In genomic region chr7:45568601-45569473, GRCm38 (mm10) we compare ENCODE assay signal across 8 mouse cellular contexts. TPM values are rescaled to one million over a fixed set of nuclear protein-coding genes. Genes with fewer than 3 reads are reported as not detected.
DNase-seq lines count a peak whose midpoint lies in the region; ATAC-seq and TF ChIP-seq lines count a peak whose summit lies in the region.

No protein-coding gene starts in this region.

- TF ChIP-seq EP300 in MEL (IDR thresholded peaks at IDR 0.05; ENCODE audit: low read depth in 1 of 2, low read length in 2 of 2), result peak; percentile 70 to 80; a peak in 3 of 4 replicates

- H3K9ac ChIP-seq in heart, embryonic 13.5 days, result peak overlapping the region; percentile 61
- peak overlapping the region; percentile 39 for H3K9ac ChIP-seq in MEL (ENCODE audit: control insufficient read depth, low read depth, low read length, poor library complexity, severe bottlenecking)

- no peak for TF ChIP-seq RAD21 in MEL (IDR thresholded peaks at IDR 0.05; ENCODE audit: low read depth, low read length)

- no peaks in the 10 kb centered on the region for H3K9me3 ChIP-seq in heart, embryonic 13.5 days
- no peaks in the 10 kb centered on the region for H3K9me3 ChIP-seq in MEL (replicated peaks; ENCODE audit: insufficient read depth, low read length)
- H3K9me3 ChIP-seq in hindbrain, embryonic 10.5 days, result no peaks in the 10 kb centered on the region

- no peak for TF ChIP-seq CTCF in MEL (IDR thresholded peaks at IDR 0.05 in 2 of 3, conservative IDR thresholded peaks at IDR 0.05 in 1 of 3; ENCODE audit: control insufficient read depth in 1 of 3, insufficient read depth in 1 of 3, low read depth in 2 of 3, low read length in 3 of 3, poor library complexity in 1 of 3, severe bottlenecking in 1 of 3)

- intact Hi-C loops in left cerebral cortex, postnatal 14 days (cut with DNase I), result no loop called here

- H3K4me1 ChIP-seq in heart, embryonic 13.5 days, result peaks cover 42% of the 10 kb centered on the region
- H3K4me1 ChIP-seq in MEL (ENCODE audit: control insufficient read depth in 1 of 2, insufficient read depth in 2 of 2, low read length in 2 of 2), result peaks cover 8 to 24% of the 10 kb centered on the region in 2 experiments
- H3K4me1 ChIP-seq in hindbrain, embryonic 10.5 days (replicated peaks), result peaks cover 42% of the 10 kb centered on the region

- 0 out of 2 replicates have a peak, but pooled peaks cover 2% of the 10 kb centered on the region for H3K36me3 ChIP-seq in heart, embryonic 13.5 days
- peaks cover 0 to 14% of the 10 kb centered on the region in 2 experiments; a peak in 2 of 4 replicates for H3K36me3 ChIP-seq in MEL (ENCODE audit: control insufficient read depth in 1 of 2, insufficient read depth in 2 of 2, low read length in 2 of 2)
- no peaks in the 10 kb centered on the region for H3K36me3 ChIP-seq in hindbrain, embryonic 10.5 days

- peak overlapping the region; percentile 89 for H3K27ac ChIP-seq in heart, embryonic 13.5 days (replicated peaks)
- H3K27ac ChIP-seq in MEL (ENCODE audit: control insufficient read depth, low read depth, low read length), result peak overlapping the region; percentile 90
- H3K27ac ChIP-seq in hindbrain, embryonic 10.5 days, result peak overlapping the region; percentile 92

- 66% methylated on average over 10 of the region's 10 CpGs for WGBS in heart, embryonic 13.5 days
- WGBS in hindbrain, embryonic 10.5 days, result 80% methylated on average over 10 of the region's 10 CpGs

- TF ChIP-seq POLR2A in MEL (IDR thresholded peaks at IDR 0.05; ENCODE audit: control insufficient read depth in 1 of 2, insufficient read depth in 1 of 2, low read depth in 1 of 2, low read length in 2 of 2, poor library complexity in 1 of 2), result peak in 1 of 2 experiments; percentile 65; a peak in 2 of 4 replicates

- H3K4me3 ChIP-seq in heart, embryonic 13.5 days, result peak overlapping the region; percentile 56
- peak overlapping the region; percentile 28 to 52 for H3K4me3 ChIP-seq in MEL (ENCODE audit: control insufficient read depth in 1 of 2, insufficient read depth in 1 of 2, low read depth in 2 of 2, low read length in 2 of 2)
- H3K4me3 ChIP-seq in hindbrain, embryonic 10.5 days, result peak overlapping the region; percentile 62

- peaks cover 10% of the 10 kb centered on the region for H3K79me2 ChIP-seq in MEL (ENCODE audit: control insufficient read depth, insufficient read depth, low read length, poor library complexity)

- DNase-seq in heart, adult 8-10 months (ENCODE audit: low spot score), result no peak
- peak; percentile 90 for DNase-seq in MEL (ENCODE audit: low read depth, low spot score)
- no peak for DNase-seq in hindbrain, embryonic 10.5 days (ENCODE audit: low spot score)
- DNase-seq in left cerebral cortex, postnatal 14 days (ENCODE audit: low spot score in 2 of 2), result no peak
- DNase-seq in retina, postnatal 1 day, result no peak
- no peak for DNase-seq in adrenal gland, postnatal 4 days (ENCODE audit: low spot score in 2 of 2)

- ATAC-seq in heart, embryonic 13.5 days (ENCODE audit: extremely low read depth, insufficient number of reproducible peaks, low FRiP score, low TSS enrichment), result no peak
- ATAC-seq in megakaryocyte progenitor cell, adult 5-6 weeks (replicated peaks; ENCODE audit: poor library complexity), result peak; percentile 41

- no peaks in the 10 kb centered on the region for H3K27me3 ChIP-seq in heart, embryonic 13.5 days (replicated peaks)
- no peaks in the 10 kb centered on the region for H3K27me3 ChIP-seq in MEL (ENCODE audit: control insufficient read depth in 1 of 2, insufficient read depth in 2 of 2, low read length in 2 of 2)
- no peaks in the 10 kb centered on the region for H3K27me3 ChIP-seq in hindbrain, embryonic 10.5 days (ENCODE audit: insufficient read depth, poor library complexity, severe bottlenecking)

- peak overlapping the region; percentile 77 for H3K4me2 ChIP-seq in heart, embryonic 13.5 days

TF ChIP-seq in MEL, 35 proteins besides CTCF, POLR2A, EP300 and RAD21 (continues in another document):
- TF ChIP-seq E2F4 (IDR thresholded peaks at IDR 0.05; ENCODE audit: borderline replicate concordance, low read depth, low read length) (no peak), MAZ (IDR thresholded peaks at IDR 0.05; ENCODE audit: low read depth, low read length) (no peak; the same call in 1 of the 2 replicates), SMC3 (IDR thresholded peaks at IDR 0.05; ENCODE audit: low read depth, low read length) (no peak), MEF2A (IDR thresholded peaks at IDR 0.05; ENCODE audit: extremely low read depth, insufficient replicate concordance, low read depth, low read length, poor library complexity, severe bottlenecking) (peak; percentile 54; the same call in 1 of the 2 replicates), GABPA (IDR thresholded peaks at IDR 0.05; ENCODE audit: low read depth, low read length) (no peak), BHLHE40 (IDR thresholded peaks at IDR 0.05; ENCODE audit: borderline replicate concordance, low read depth, low read length) (peak; percentile 13; the same call in 1 of the 2 replicates), MYB (IDR thresholded peaks at IDR 0.05; ENCODE audit: low read depth, low read length) (no peak), POLR2AphosphoS5 (IDR thresholded peaks at IDR 0.05; ENCODE audit: borderline replicate concordance, low read depth, low read length) (no peak), USF2 (IDR thresholded peaks at IDR 0.05; ENCODE audit: borderline replicate concordance in 1 of 2, insufficient read depth in 1 of 2, low read depth in 1 of 2, low read length in 2 of 2) (no peak), SIN3A (IDR thresholded peaks at IDR 0.05; ENCODE audit: low read length) (peak; percentile 78), TBP (IDR thresholded peaks at IDR 0.05; ENCODE audit: low read depth, low read length) (peak; percentile 92)

RNA-seq across cellular contexts. Expression of gene Bcat2, which starts 1.1 kb away (rescaled TPM):
- polyA plus RNA-seq in heart, embryonic 13.5 days (2015; fragmentation: Nextera tagmentation; extraction: Ambion mirVana), result 65.4 and 66.3 TPM in 2 replicates
- total RNA-seq in heart, adult 8-10 months (2022), result 100 to 1,000 TPM; 295 to 316 (median 308) TPM
- total RNA-seq in MEL (2012; rRNA removed), result 47.4 and 49.4 TPM in 2 replicates
- polyA plus RNA-seq in MEL (2012; ENCODE audit: insufficient read depth in 1 of 2, insufficient read length in 2 of 2, low read depth in 1 of 2, low replicate concordance in 2 of 2, missing spikeins in 1 of 2), result 100 to 1,000 TPM in 1 of 2 experiments, not detected in 1; 140 TPM
- 37.1 and 46.2 TPM in 2 replicates for polyA plus RNA-seq in hindbrain, embryonic 10.5 days (2016; fragmentation: Nextera tagmentation; extraction: Ambion mirVana)
- 43.5 and 55.9 TPM in 2 replicates for total RNA-seq in megakaryocyte progenitor cell, adult 5-6 weeks (2015)
- 37.0 and 44.0 TPM in 2 replicates for total RNA-seq in megakaryocyte progenitor cell, adult 5-6 weeks (2017)
- 10 to 100 TPM; 22.6 to 25.2 TPM for total RNA-seq in left cerebral cortex, postnatal 14 days (2021)
- 10 to 100 TPM; 96.4 to 96.5 TPM for total RNA-seq in adrenal gland, postnatal 4 days (2021)

RNA-seq across cellular contexts. Expression of gene Hsd17b14, which starts 14.1 kb away (rescaled TPM):
- 0.43 and 0.52 TPM in 2 replicates for polyA plus RNA-seq in heart, embryonic 13.5 days (2015; fragmentation: Nextera tagmentation; extraction: Ambion mirVana)
- total RNA-seq in heart, adult 8-10 months (2022), result 1 to 10 TPM in 3 of 4 experiments, under 1 TPM in 1; 0.40 to 2.0 (median 1.1) TPM
- total RNA-seq in MEL (2012; rRNA removed), result 1.8 and 2.0 TPM in 2 replicates
- polyA plus RNA-seq in MEL (2012; ENCODE audit: insufficient read depth in 1 of 2, insufficient read length in 2 of 2, low read depth in 1 of 2, low replicate concordance in 2 of 2, missing spikeins in 1 of 2), result 1 to 10 TPM in 1 of 2 experiments, not detected in 1; 9.3 TPM
- polyA plus RNA-seq in hindbrain, embryonic 10.5 days (2016; fragmentation: Nextera tagmentation; extraction: Ambion mirVana), result 1.1 and 1.5 TPM in 2 replicates
- total RNA-seq in megakaryocyte progenitor cell, adult 5-6 weeks (2015), result 0.22 and 5.5 TPM in 2 replicates
- total RNA-seq in megakaryocyte progenitor cell, adult 5-6 weeks (2017), result 1.2 and 8.2 TPM in 2 replicates
- total RNA-seq in left cerebral cortex, postnatal 14 days (2021), result not detected
- total RNA-seq in adrenal gland, postnatal 4 days (2021), result 1 to 10 TPM; 1.3 to 1.8 TPM

RNA-seq across cellular contexts. Expression of gene Plekha4, which starts 42.7 kb away (rescaled TPM):
- polyA plus RNA-seq in heart, embryonic 13.5 days (2015; fragmentation: Nextera tagmentation; extraction: Ambion mirVana), result 1.1 and 1.2 TPM in 2 replicates
- total RNA-seq in heart, adult 8-10 months (2022), result 1 to 10 TPM; 2.6 to 4.2 (median 3.0) TPM
- total RNA-seq in MEL (2012; rRNA removed), result 0.12 and 0.36 TPM in 2 replicates
- polyA plus RNA-seq in MEL (2012; ENCODE audit: insufficient read depth in 1 of 2, insufficient read length in 2 of 2, low read depth in 1 of 2, low replicate concordance in 2 of 2, missing spikeins in 1 of 2), result under 1 TPM in 1 of 2 experiments, not detected in 1; 0.65 TPM
- polyA plus RNA-seq in hindbrain, embryonic 10.5 days (2016; fragmentation: Nextera tagmentation; extraction: Ambion mirVana), result 4.1 and 4.5 TPM in 2 replicates
- total RNA-seq in megakaryocyte progenitor cell, adult 5-6 weeks (2015), result 0.67 TPM in 1 of 2 replicates, not detected in the other
- total RNA-seq in megakaryocyte progenitor cell, adult 5-6 weeks (2017), result 0.04 and 0.34 TPM in 2 replicates
- 1 to 10 TPM; 1.0 to 2.4 TPM for total RNA-seq in left cerebral cortex, postnatal 14 days (2021)
- 10 to 100 TPM; 12.5 to 17.5 TPM for total RNA-seq in adrenal gland, postnatal 4 days (2021)

RNA-seq across cellular contexts. Expression of gene Ppp1r15a, which starts 42.8 kb away (rescaled TPM):
- 38.5 and 49.6 TPM in 2 replicates for polyA plus RNA-seq in heart, embryonic 13.5 days (2015; fragmentation: Nextera tagmentation; extraction: Ambion mirVana)
- 10 to 100 TPM; 21.9 to 31.6 (median 28.0) TPM for total RNA-seq in heart, adult 8-10 months (2022)
- 27.0 and 27.2 TPM in 2 replicates for total RNA-seq in MEL (2012; rRNA removed)
- 10 to 100 TPM in 1 of 2 experiments, not detected in 1; 78.0 TPM for polyA plus RNA-seq in MEL (2012; ENCODE audit: insufficient read depth in 1 of 2, insufficient read length in 2 of 2, low read depth in 1 of 2, low replicate concordance in 2 of 2, missing spikeins in 1 of 2)
- polyA plus RNA-seq in hindbrain, embryonic 10.5 days (2016; fragmentation: Nextera tagmentation; extraction: Ambion mirVana), result 18.6 and 20.2 TPM in 2 replicates
- total RNA-seq in megakaryocyte progenitor cell, adult 5-6 weeks (2015), result 46.2 and 56.7 TPM in 2 replicates
- total RNA-seq in megakaryocyte progenitor cell, adult 5-6 weeks (2017), result 70.0 and 90.7 TPM in 2 replicates
- total RNA-seq in left cerebral cortex, postnatal 14 days (2021), result 10 to 100 TPM; 24.2 to 33.3 TPM
- total RNA-seq in adrenal gland, postnatal 4 days (2021), result 10 to 100 TPM; 36.9 to 45.1 TPM

RNA-seq across cellular contexts. Expression of gene Fgf21, which starts 46.5 kb away (rescaled TPM):
- polyA plus RNA-seq in heart, embryonic 13.5 days (2015; fragmentation: Nextera tagmentation; extraction: Ambion mirVana), result not detected in 2 replicates
- total RNA-seq in heart, adult 8-10 months (2022), result not detected
- total RNA-seq in MEL (2012; rRNA removed), result not detected in 2 replicates
- not detected for polyA plus RNA-seq in MEL (2012; ENCODE audit: insufficient read depth in 1 of 2, insufficient read length in 2 of 2, low read depth in 1 of 2, low replicate concordance in 2 of 2, missing spikeins in 1 of 2)
- not detected in 2 replicates for polyA plus RNA-seq in hindbrain, embryonic 10.5 days (2016; fragmentation: Nextera tagmentation; extraction: Ambion mirVana)
- not detected in 2 replicates for total RNA-seq in megakaryocyte progenitor cell, adult 5-6 weeks (2015)
- not detected in 2 replicates for total RNA-seq in megakaryocyte progenitor cell, adult 5-6 weeks (2017)
- total RNA-seq in left cerebral cortex, postnatal 14 days (2021), result not detected
- total RNA-seq in adrenal gland, postnatal 4 days (2021), result under 1 TPM in 1 of 2 experiments, not detected in 1; 0.34 TPM
